Mouse (Mus musculus) spleen, embryonic (tissue): ENCODE results near the gene Stat6.

ENCODE experiments used
- CTCF ChIA-PET: fragments of 350-600 bp; sonication (Branson Sonifier 250); formaldehyde crosslinking; loops from one replicate; lab custom pipeline; 2022; lab: Charles Lee

The Stat6 gene

GRCm38 (mm10) chr10:127614236-127615033 is 28.4 kb upstream of the Stat6 start:
- CTCF ChIA-PET: interaction anchor here (0.6 kb wide), 1 partner anchor 341 kb away, joined by 5 read pairs; no protein-coding TSS in a partner anchor

GRCm38 (mm10) chr10:127615034-127615374 is 27.8 kb upstream of the Stat6 start:
- CTCF ChIA-PET: interaction anchor here (0.6 kb wide), 1 partner anchor 340 kb away, joined by 5 read pairs; no protein-coding TSS in a partner anchor

GRCm38 (mm10) chr10:127615591-127615990 is 27.2 kb upstream of the Stat6 start:
- CTCF ChIA-PET: interaction anchor here (0.5 kb wide), 1 partner anchor 44 kb away, joined by 8 read pairs; no protein-coding TSS in a partner anchor

GRCm38 (mm10) chr10:127616261-127616679 is 26.5 kb upstream of the Stat6 start:
- CTCF ChIA-PET: interaction anchor here (0.7 kb wide), 1 partner anchor 522 kb away, joined by 3 read pairs; no protein-coding TSS in a partner anchor

- CTCF ChIA-PET: interaction anchor here (0.6 to 0.7 kb wide), 2 partner anchors 314 to 523 kb away, joined by 3 to 14 read pairs; no protein-coding TSS in a partner anchor
Observed at GRCm38 (mm10) chr10:127617294-127617693, 25.5 kb upstream of the Stat6 start.

GRCm38 (mm10) chr10:127618173-127618572 is 24.6 kb upstream of the Stat6 start:
- CTCF ChIA-PET: no interaction called here

GRCm38 (mm10) chr10:127619119-127619721 is 23.6 kb upstream of the Stat6 start:
- CTCF ChIA-PET: no interaction called here

- CTCF ChIA-PET: no interaction called here
Observed at GRCm38 (mm10) chr10:127619941-127620405, 22.8 kb upstream of the Stat6 start.

GRCm38 (mm10) chr10:127620406-127621190 is 22.2 kb upstream of the Stat6 start, which contains the start of gene Lrp1:
Gene Lrp1 (minus strand): TSS chr10:127621148.
- CTCF ChIA-PET: interaction anchor here (0.6 kb wide), 1 partner anchor 213 kb away, joined by 3 read pairs; no protein-coding TSS in a partner anchor

GRCm38 (mm10) chr10:127621191-127622056 is 21.4 kb upstream of the Stat6 start:
- CTCF ChIA-PET: interaction anchor here (0.5 to 0.6 kb wide), 2 partner anchors 118 to 214 kb away, joined by 3 read pairs; partner anchors contain the start of gene Zbtb39

- CTCF ChIA-PET: interaction anchor here (0.5 kb wide), 1 partner anchor 117 kb away, joined by 3 read pairs; the partner anchor contains the start of gene Zbtb39
Observed at GRCm38 (mm10) chr10:127622057-127622392, 20.8 kb upstream of the Stat6 start.

GRCm38 (mm10) chr10:127622661-127623060 is 20.1 kb upstream of the Stat6 start:
- CTCF ChIA-PET: no interaction called here

GRCm38 (mm10) chr10:127623439-127624216 is 19.2 kb upstream of the Stat6 start:
- CTCF ChIA-PET: no interaction called here

GRCm38 (mm10) chr10:127626433-127626832 is 16.4 kb upstream of the Stat6 start:
- CTCF ChIA-PET: interaction anchor here (0.7 kb wide), 1 partner anchor 363 kb away, joined by 4 read pairs; no protein-coding TSS in a partner anchor

- CTCF ChIA-PET: no interaction called here
Observed at GRCm38 (mm10) chr10:127631261-127632214, 11.2 kb upstream of the Stat6 start.

- CTCF ChIA-PET: interaction anchor here (0.5 to 0.6 kb wide), 2 partner anchors 422 to 508 kb away, joined by 3 read pairs; no protein-coding TSS in a partner anchor
Observed at GRCm38 (mm10) chr10:127632668-127633271, 10.0 kb upstream of the Stat6 start.

- CTCF ChIA-PET: no interaction called here
Observed at GRCm38 (mm10) chr10:127640421-127640820, 2.4 kb upstream of the Stat6 start.
